Mouse (Mus musculus): ENCODE results near the gene Shisal2a. TPM values are rescaled to one million over a fixed set of nuclear protein-coding genes. Genes with fewer than 3 reads are reported as not detected.
A peak's percentile ranks its signal among the peaks of the same experiment; 100 is the strongest.

Gene Shisal2a
- polyA plus RNA-seq, 1 experiment from 2014 or later: 1.2 TPM

GRCm38 (mm10) chr4:108349064-108349463 is 34.1 kb downstream of the Shisal2a start:
- Histone ChIP-seq H3K27ac (ENCODE audit: low read length) (0 out of 2 replicates have a peak overlapping the region, but pooled peaks have one; percentile 13), H3K36me3 (ENCODE audit: control insufficient read depth, insufficient read depth, low read length) (no peaks in the 10 kb centered on the region), H3K27me3 (ENCODE audit: control insufficient read depth, insufficient read depth, low read length) (no peaks in the 10 kb centered on the region), H3K4me3 (replicated peaks; ENCODE audit: low read length) (no peak overlapping the region), H3K9ac (ENCODE audit: low read length) (0 out of 2 replicates have a peak overlapping the region, but pooled peaks have one; percentile 21), H3K4me1 (ENCODE audit: control insufficient read depth, insufficient read depth, low read length) (peaks cover 50% of the 10 kb centered on the region), H3K9me3 (replicated peaks; ENCODE audit: control insufficient read depth, low read length) (no peaks in the 10 kb centered on the region), H3K4me2 (ENCODE audit: low read depth, low read length) (no peak overlapping the region)
- no peak for ATAC-seq (ENCODE audit: insufficient read depth, low FRiP score)
- WGBS: 70% methylated on average over 3 of the region's 3 CpGs

- peak; percentile 14; the same call in 1 of the 2 replicates for ATAC-seq (ENCODE audit: insufficient read depth, low FRiP score)
- H3K9ac ChIP-seq (ENCODE audit: low read length): peak overlapping the region; percentile 21; the same call in 1 of the 2 replicates
- no peaks in the 10 kb centered on the region for H3K36me3 ChIP-seq (ENCODE audit: control insufficient read depth, insufficient read depth, low read length)
- no peaks in the 10 kb centered on the region for H3K9me3 ChIP-seq (replicated peaks; ENCODE audit: control insufficient read depth, low read length)
- peaks cover 50% of the 10 kb centered on the region for H3K4me1 ChIP-seq (ENCODE audit: control insufficient read depth, insufficient read depth, low read length)
- H3K27ac ChIP-seq (ENCODE audit: low read length): peak overlapping the region; percentile 32; the same call in 1 of the 2 replicates
- 36% methylated on average over 5 of the region's 5 CpGs for WGBS
- H3K4me2 ChIP-seq (ENCODE audit: low read depth, low read length): no peak overlapping the region
- H3K27me3 ChIP-seq (ENCODE audit: control insufficient read depth, insufficient read depth, low read length): no peaks in the 10 kb centered on the region
- H3K4me3 ChIP-seq (replicated peaks; ENCODE audit: low read length): no peak overlapping the region
These were observed 34.8 kb downstream of the Shisal2a start for GRCm38 (mm10) chr4:108348256-108348875.

GRCm38 (mm10) chr4:108347111-108347510 is 36.0 kb downstream of the Shisal2a start:
- H3K9me3 ChIP-seq (replicated peaks; ENCODE audit: control insufficient read depth, low read length): no peaks in the 10 kb centered on the region
- ATAC-seq (ENCODE audit: insufficient read depth, low FRiP score): peak; percentile 65
- peaks cover 50% of the 10 kb centered on the region for H3K4me1 ChIP-seq (ENCODE audit: control insufficient read depth, insufficient read depth, low read length)
- 57% methylated on average over 5 of the region's 5 CpGs for WGBS
- H3K36me3 ChIP-seq (ENCODE audit: control insufficient read depth, insufficient read depth, low read length): no peaks in the 10 kb centered on the region
- no peak overlapping the region for H3K9ac ChIP-seq (ENCODE audit: low read length)
- H3K27ac ChIP-seq (ENCODE audit: low read length): peak overlapping the region; percentile 70
- no peaks in the 10 kb centered on the region for H3K27me3 ChIP-seq (ENCODE audit: control insufficient read depth, insufficient read depth, low read length)
- H3K4me3 ChIP-seq (replicated peaks; ENCODE audit: low read length): no peak overlapping the region
- H3K4me2 ChIP-seq (ENCODE audit: low read depth, low read length): no peak overlapping the region

- no peaks in the 10 kb centered on the region for H3K9me3 ChIP-seq (replicated peaks; ENCODE audit: control insufficient read depth, low read length)
- 22% methylated on average over 5 of the region's 5 CpGs for WGBS
- peaks cover 45% of the 10 kb centered on the region for H3K4me1 ChIP-seq (ENCODE audit: control insufficient read depth, insufficient read depth, low read length)
- ATAC-seq (ENCODE audit: insufficient read depth, low FRiP score): peak; percentile 37; the same call in 1 of the 2 replicates
- H3K4me2 ChIP-seq (ENCODE audit: low read depth, low read length): no peak overlapping the region
- H3K4me3 ChIP-seq (replicated peaks; ENCODE audit: low read length): no peak overlapping the region
- H3K9ac ChIP-seq (ENCODE audit: low read length): no peak overlapping the region
- H3K36me3 ChIP-seq (ENCODE audit: control insufficient read depth, insufficient read depth, low read length): no peaks in the 10 kb centered on the region
- no peaks in the 10 kb centered on the region for H3K27me3 ChIP-seq (ENCODE audit: control insufficient read depth, insufficient read depth, low read length)
- peak overlapping the region; percentile 69 for H3K27ac ChIP-seq (ENCODE audit: low read length)
These were observed 37.3 kb downstream of the Shisal2a start for GRCm38 (mm10) chr4:108345826-108346225.

- Histone ChIP-seq H3K9ac (ENCODE audit: low read length) (peak overlapping the region; percentile 38; the same call in 1 of the 2 replicates), H3K4me1 (ENCODE audit: control insufficient read depth, insufficient read depth, low read length) (peaks cover 34% of the 10 kb centered on the region), H3K27me3 (ENCODE audit: control insufficient read depth, insufficient read depth, low read length) (no peaks in the 10 kb centered on the region), H3K4me3 (replicated peaks; ENCODE audit: low read length) (no peak overlapping the region), H3K36me3 (ENCODE audit: control insufficient read depth, insufficient read depth, low read length) (no peaks in the 10 kb centered on the region), H3K4me2 (ENCODE audit: low read depth, low read length) (0 out of 2 replicates have a peak overlapping the region, but pooled peaks have one; percentile 26), H3K9me3 (replicated peaks; ENCODE audit: control insufficient read depth, low read length) (no peaks in the 10 kb centered on the region), H3K27ac (ENCODE audit: low read length) (peak overlapping the region; percentile 83; the same call in 1 of the 2 replicates)
- WGBS: 22% methylated on average over 7 of the region's 7 CpGs
- ATAC-seq (ENCODE audit: insufficient read depth, low FRiP score): no peak
These were observed 38.5 kb downstream of the Shisal2a start for GRCm38 (mm10) chr4:108344631-108345083.

GRCm38 (mm10) chr4:108339277-108339690 is 43.9 kb downstream of the Shisal2a start:
- Histone ChIP-seq H3K9me3 (replicated peaks; ENCODE audit: control insufficient read depth, low read length) (no peaks in the 10 kb centered on the region), H3K4me2 (ENCODE audit: low read depth, low read length) (no peak overlapping the region), H3K36me3 (ENCODE audit: control insufficient read depth, insufficient read depth, low read length) (no peaks in the 10 kb centered on the region; the same call in 1 of the 2 replicates), H3K27me3 (ENCODE audit: control insufficient read depth, insufficient read depth, low read length) (no peaks in the 10 kb centered on the region), H3K27ac (ENCODE audit: low read length) (no peak overlapping the region), H3K9ac (ENCODE audit: low read length) (no peak overlapping the region), H3K4me3 (replicated peaks; ENCODE audit: low read length) (no peak overlapping the region), H3K4me1 (ENCODE audit: control insufficient read depth, insufficient read depth, low read length) (peaks cover 17% of the 10 kb centered on the region)
- ATAC-seq (ENCODE audit: insufficient read depth, low FRiP score): peak; percentile 69
- 14% methylated on average over 4 of the region's 4 CpGs for WGBS

- Histone ChIP-seq H3K4me3 (replicated peaks; ENCODE audit: low read length) (no peak overlapping the region), H3K9me3 (replicated peaks; ENCODE audit: control insufficient read depth, low read length) (no peaks in the 10 kb centered on the region), H3K27ac (ENCODE audit: low read length) (peak overlapping the region; percentile 61; the same call in 1 of the 2 replicates), H3K36me3 (ENCODE audit: control insufficient read depth, insufficient read depth, low read length) (peaks cover 2% of the 10 kb centered on the region; the same call in 1 of the 2 replicates), H3K27me3 (ENCODE audit: control insufficient read depth, insufficient read depth, low read length) (no peaks in the 10 kb centered on the region), H3K4me1 (ENCODE audit: control insufficient read depth, insufficient read depth, low read length) (peaks cover 15% of the 10 kb centered on the region), H3K4me2 (ENCODE audit: low read depth, low read length) (no peak overlapping the region), H3K9ac (ENCODE audit: low read length) (no peak overlapping the region)
- WGBS: 61% methylated on average over 10 of the region's 10 CpGs
- ATAC-seq (ENCODE audit: insufficient read depth, low FRiP score): no peak; the same call in 1 of the 2 replicates
These were observed 44.3 kb downstream of the Shisal2a start for GRCm38 (mm10) chr4:108338811-108339210.

- H3K27ac ChIP-seq (ENCODE audit: low read length): peak overlapping the region; percentile 61
- H3K4me2 ChIP-seq (ENCODE audit: low read depth, low read length): no peak overlapping the region
- no peak for ATAC-seq (ENCODE audit: insufficient read depth, low FRiP score)
These were observed 44.8 kb downstream of the Shisal2a start for GRCm38 (mm10) chr4:108338321-108338733.

GRCm38 (mm10) chr4:108337817-108338216 is 45.3 kb downstream of the Shisal2a start:
- H3K9me3 ChIP-seq (replicated peaks; ENCODE audit: control insufficient read depth, low read length): no peaks in the 10 kb centered on the region
- WGBS: 29% methylated on average over 3 of the region's 3 CpGs
- H3K9ac ChIP-seq (ENCODE audit: low read length): no peak overlapping the region
- peaks cover 15% of the 10 kb centered on the region for H3K4me1 ChIP-seq (ENCODE audit: control insufficient read depth, insufficient read depth, low read length)
- H3K36me3 ChIP-seq (ENCODE audit: control insufficient read depth, insufficient read depth, low read length): peaks cover 3% of the 10 kb centered on the region; the same call in 1 of the 2 replicates
- H3K4me2 ChIP-seq (ENCODE audit: low read depth, low read length): no peak overlapping the region
- peak overlapping the region; percentile 61 for H3K27ac ChIP-seq (ENCODE audit: low read length)
- no peaks in the 10 kb centered on the region for H3K27me3 ChIP-seq (ENCODE audit: control insufficient read depth, insufficient read depth, low read length)
- peak; percentile 63; the same call in 1 of the 2 replicates for ATAC-seq (ENCODE audit: insufficient read depth, low FRiP score)
- H3K4me3 ChIP-seq (replicated peaks; ENCODE audit: low read length): no peak overlapping the region

More at GRCm38 (mm10) chr4:108338321-108338733, 44.8 kb downstream of the Shisal2a start:
- WGBS: 54% methylated on average over 9 of the region's 9 CpGs
- Histone ChIP-seq H3K27me3 (ENCODE audit: control insufficient read depth, insufficient read depth, low read length) (no peaks in the 10 kb centered on the region), H3K4me3 (replicated peaks; ENCODE audit: low read length) (no peak overlapping the region), H3K9ac (ENCODE audit: low read length) (no peak overlapping the region), H3K9me3 (replicated peaks; ENCODE audit: control insufficient read depth, low read length) (no peaks in the 10 kb centered on the region), H3K36me3 (ENCODE audit: control insufficient read depth, insufficient read depth, low read length) (peaks cover 3% of the 10 kb centered on the region; the same call in 1 of the 2 replicates), H3K4me1 (ENCODE audit: control insufficient read depth, insufficient read depth, low read length) (peaks cover 15% of the 10 kb centered on the region)
